Mouse (Mus musculus): ENCODE measurements around the gene Usp3. TPM values are rescaled to one million over a fixed set of nuclear protein-coding genes. Genes with fewer than 3 reads are reported as not detected.

The Usp3 gene
- polyA plus RNA-seq, 1 experiment, result 7.2 TPM

DNA sequence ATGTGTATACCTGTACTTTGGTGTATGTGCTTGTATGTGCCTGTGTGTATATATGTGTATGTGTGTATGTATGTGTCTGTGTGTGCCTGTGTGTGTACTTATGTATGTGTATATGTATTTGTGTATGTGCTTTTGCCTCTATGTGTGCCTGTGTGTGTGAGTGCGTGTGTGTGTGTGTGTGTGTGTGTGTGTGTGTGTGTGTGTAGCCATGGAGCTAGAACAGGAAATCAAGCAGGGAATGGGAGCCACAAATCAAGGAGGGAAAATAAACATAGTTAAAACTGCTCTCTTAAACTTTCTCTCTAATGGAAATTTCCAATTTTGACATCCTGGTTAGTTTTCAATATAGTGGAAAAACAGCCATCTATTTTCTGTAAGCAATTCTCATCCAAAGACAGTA is 27.1 kb upstream of the Usp3 start:
- peaks cover 98% of the 10 kb centered on the region for H3K4me1 ChIP-seq
- peak overlapping the region; percentile 79 for H3K4me3 ChIP-seq (replicated peaks)

DNA sequence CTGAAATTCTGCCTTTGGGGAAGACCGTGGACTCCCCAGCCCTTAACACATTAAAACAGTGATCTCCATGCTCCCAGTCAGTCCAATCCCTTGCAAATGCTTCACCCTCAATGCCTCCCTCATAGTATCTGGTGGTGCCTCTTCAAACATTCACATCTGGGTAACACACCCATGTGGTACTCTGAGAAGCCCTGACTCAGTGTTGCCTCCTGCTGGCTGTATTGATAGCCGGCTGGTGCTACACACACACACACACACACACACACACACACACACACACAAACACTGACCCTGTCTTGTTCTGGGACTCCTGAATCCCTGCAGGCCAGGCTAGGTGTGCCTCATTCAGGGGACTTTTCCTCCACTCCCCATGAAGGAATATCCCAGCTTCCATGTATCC is 24.9 kb upstream of the Usp3 start:
- H3K4me3 ChIP-seq (replicated peaks), result no peak overlapping the region
- no peaks in the 10 kb centered on the region for H3K36me3 ChIP-seq (replicated peaks; ENCODE audit: low read length)
- H3K27me3 ChIP-seq (replicated peaks), result no peaks in the 10 kb centered on the region
- TF ChIP-seq GATA1 (IDR thresholded peaks at IDR 0.05; ENCODE audit: borderline replicate concordance, low read length), result no peak
- TF ChIP-seq FLI1 (IDR thresholded peaks at IDR 0.05; ENCODE audit: low read length), result no peak
- H3K4me1 ChIP-seq, result peaks cover 100% of the 10 kb centered on the region
- H3K9me3 ChIP-seq, result no peaks in the 10 kb centered on the region

More for the DNA sequence above, 27.1 kb upstream of the Usp3 start:
- TF ChIP-seq FLI1 (IDR thresholded peaks at IDR 0.05; ENCODE audit: low read length) (no peak), GATA1 (IDR thresholded peaks at IDR 0.05; ENCODE audit: borderline replicate concordance, low read length) (no peak)
- Histone ChIP-seq H3K36me3 (replicated peaks; ENCODE audit: low read length) (no peaks in the 10 kb centered on the region), H3K27me3 (replicated peaks) (no peaks in the 10 kb centered on the region), H3K9me3 (no peaks in the 10 kb centered on the region)

- Histone ChIP-seq H3K27me3 (replicated peaks) (no peaks in the 10 kb centered on the region), H3K4me3 (replicated peaks) (peak overlapping the region; percentile 12), H3K36me3 (replicated peaks; ENCODE audit: low read length) (peaks cover 2% of the 10 kb centered on the region), H3K9me3 (no peaks in the 10 kb centered on the region), H3K4me1 (peaks cover 100% of the 10 kb centered on the region)
- TF ChIP-seq FLI1 (IDR thresholded peaks at IDR 0.05; ENCODE audit: low read length) (no peak), GATA1 (IDR thresholded peaks at IDR 0.05; ENCODE audit: borderline replicate concordance, low read length) (no peak)
Observed at GRCm38 (mm10) chr9:66616858-66617257, 23.9 kb upstream of the Usp3 start.

- no peak for TF ChIP-seq GATA1 (IDR thresholded peaks at IDR 0.05; ENCODE audit: borderline replicate concordance, low read length)
- no peak for TF ChIP-seq FLI1 (IDR thresholded peaks at IDR 0.05; ENCODE audit: low read length)
Observed at GRCm38 (mm10) chr9:66615141-66615540, 22.2 kb upstream of the Usp3 start.

DNA sequence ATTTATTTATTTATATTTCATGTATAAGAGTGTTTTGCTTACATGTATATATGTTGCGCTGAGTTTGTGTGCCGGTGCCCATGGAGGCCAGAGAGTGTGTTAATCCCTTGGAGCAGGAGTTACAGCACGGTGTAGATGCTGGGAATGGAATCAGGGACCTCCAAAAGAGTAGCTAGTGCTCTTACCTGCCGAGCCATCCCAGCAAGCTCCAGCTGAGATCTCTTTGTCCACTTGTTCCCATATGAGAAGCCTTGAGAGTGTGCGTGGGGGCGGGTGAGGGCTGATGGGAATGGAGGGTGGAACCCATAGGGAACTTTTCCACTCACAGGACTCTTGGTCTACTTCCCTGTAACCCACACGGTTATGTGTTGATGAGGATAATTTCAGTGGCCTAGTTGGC is 21.6 kb upstream of the Usp3 start:
- H3K27me3 ChIP-seq (replicated peaks), result no peaks in the 10 kb centered on the region
- H3K9me3 ChIP-seq, result no peaks in the 10 kb centered on the region
- no peak overlapping the region for H3K4me3 ChIP-seq (replicated peaks)
- H3K36me3 ChIP-seq (replicated peaks; ENCODE audit: low read length), result peaks cover 2% of the 10 kb centered on the region
- peaks cover 91% of the 10 kb centered on the region for H3K4me1 ChIP-seq
- TF ChIP-seq GATA1 (IDR thresholded peaks at IDR 0.05; ENCODE audit: borderline replicate concordance, low read length) (no peak), FLI1 (IDR thresholded peaks at IDR 0.05; ENCODE audit: low read length) (no peak)

More at GRCm38 (mm10) chr9:66615141-66615540, 22.2 kb upstream of the Usp3 start:
- H3K27me3 ChIP-seq (replicated peaks), result no peaks in the 10 kb centered on the region
- H3K36me3 ChIP-seq (replicated peaks; ENCODE audit: low read length), result peaks cover 2% of the 10 kb centered on the region
- peak overlapping the region; percentile 53 for H3K4me3 ChIP-seq (replicated peaks)
- peaks cover 97% of the 10 kb centered on the region for H3K4me1 ChIP-seq
- H3K9me3 ChIP-seq, result no peaks in the 10 kb centered on the region

DNA sequence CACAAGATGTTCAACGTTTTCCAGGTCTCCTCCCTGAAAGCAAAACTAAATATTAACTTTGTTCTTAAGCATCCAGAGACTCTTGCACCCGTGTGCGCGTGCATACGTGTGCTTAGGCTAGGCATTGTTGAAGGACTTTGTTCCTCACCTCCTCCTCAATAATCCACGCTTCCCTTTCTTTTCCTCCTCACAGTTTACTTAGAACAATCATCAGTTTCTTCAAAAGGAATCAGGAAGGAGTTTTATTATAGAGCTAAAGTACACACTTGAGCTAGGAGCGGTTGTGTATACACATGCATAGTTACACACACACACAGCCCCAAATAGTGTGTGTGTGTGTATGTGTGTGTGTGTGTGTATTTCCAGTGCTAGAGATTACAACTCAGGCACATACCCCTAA is 20.7 kb upstream of the Usp3 start:
- peaks cover 88% of the 10 kb centered on the region for H3K4me1 ChIP-seq
- TF ChIP-seq FLI1 (IDR thresholded peaks at IDR 0.05; ENCODE audit: low read length) (no peak), GATA1 (IDR thresholded peaks at IDR 0.05; ENCODE audit: borderline replicate concordance, low read length) (no peak)

GRCm38 (mm10) chr9:66611478-66612093 is 18.6 kb upstream of the Usp3 start:
- Histone ChIP-seq H3K4me3 (replicated peaks) (peak overlapping the region; percentile 86), H3K27me3 (replicated peaks) (no peaks in the 10 kb centered on the region), H3K9me3 (no peaks in the 10 kb centered on the region), H3K36me3 (replicated peaks; ENCODE audit: low read length) (peaks cover 2% of the 10 kb centered on the region), H3K4me1 (peaks cover 71% of the 10 kb centered on the region)
- no peak for TF ChIP-seq FLI1 (IDR thresholded peaks at IDR 0.05; ENCODE audit: low read length)
- no peak for TF ChIP-seq GATA1 (IDR thresholded peaks at IDR 0.05; ENCODE audit: borderline replicate concordance, low read length)

More for the DNA sequence above, 20.7 kb upstream of the Usp3 start:
- H3K27me3 ChIP-seq (replicated peaks), result no peaks in the 10 kb centered on the region
- no peak overlapping the region for H3K4me3 ChIP-seq (replicated peaks)
- H3K9me3 ChIP-seq, result no peaks in the 10 kb centered on the region
- H3K36me3 ChIP-seq (replicated peaks; ENCODE audit: low read length), result peaks cover 2% of the 10 kb centered on the region

- Histone ChIP-seq H3K36me3 (replicated peaks; ENCODE audit: low read length) (peaks cover 2% of the 10 kb centered on the region), H3K4me3 (replicated peaks) (no peak overlapping the region)
- no peak for TF ChIP-seq FLI1 (IDR thresholded peaks at IDR 0.05; ENCODE audit: low read length)
- no peak for TF ChIP-seq GATA1 (IDR thresholded peaks at IDR 0.05; ENCODE audit: borderline replicate concordance, low read length)
Observed at GRCm38 (mm10) chr9:66608817-66609345, 15.9 kb upstream of the Usp3 start.

GRCm38 (mm10) chr9:66606851-66607250 is 13.9 kb upstream of the Usp3 start:
- H3K4me1 ChIP-seq, result peaks cover 60% of the 10 kb centered on the region
- TF ChIP-seq GATA1 (IDR thresholded peaks at IDR 0.05; ENCODE audit: borderline replicate concordance, low read length) (no peak), FLI1 (IDR thresholded peaks at IDR 0.05; ENCODE audit: low read length) (no peak)
- H3K4me3 ChIP-seq (replicated peaks), result no peak overlapping the region
- no peaks in the 10 kb centered on the region for H3K27me3 ChIP-seq (replicated peaks)
- no peaks in the 10 kb centered on the region for H3K36me3 ChIP-seq (replicated peaks; ENCODE audit: low read length)
- H3K9me3 ChIP-seq, result no peaks in the 10 kb centered on the region

More at GRCm38 (mm10) chr9:66608817-66609345, 15.9 kb upstream of the Usp3 start:
- Histone ChIP-seq H3K4me1 (peaks cover 69% of the 10 kb centered on the region), H3K9me3 (no peaks in the 10 kb centered on the region), H3K27me3 (replicated peaks) (no peaks in the 10 kb centered on the region)

Measured in megakaryocyte, embryonic 14.5 days (primary cell).